Mouse (Mus musculus) gastrocnemius, adult 8-10 months (tissue): ENCODE results near the gene Zmynd19. TPM values are rescaled to one million over a fixed set of nuclear protein-coding genes. Genes with fewer than 3 reads are reported as not detected.
"Not testable (repeated sequence)": the region's sequence is repeated elsewhere in the genome, so short reads cannot be mapped to it uniquely, and the experiment has no call there.

Experiments
- DNase-seq, 2 experiments: peaks; one replicate each; pipeline ENCODE4 v3.0.0; 2022; ENCODE audit warnings: low spot score in 2 of 2
- total RNA-seq, 4 experiments: library from RNA; stranded (reverse); gene quantifications; 2 replicates each; pipeline ENCODE4 v1.2.4; 2022

Zmynd19 gene
- total RNA-seq, 4 experiments from 2014 or later, result 19.9 to 24.0 (median 23.1) TPM

DNA sequence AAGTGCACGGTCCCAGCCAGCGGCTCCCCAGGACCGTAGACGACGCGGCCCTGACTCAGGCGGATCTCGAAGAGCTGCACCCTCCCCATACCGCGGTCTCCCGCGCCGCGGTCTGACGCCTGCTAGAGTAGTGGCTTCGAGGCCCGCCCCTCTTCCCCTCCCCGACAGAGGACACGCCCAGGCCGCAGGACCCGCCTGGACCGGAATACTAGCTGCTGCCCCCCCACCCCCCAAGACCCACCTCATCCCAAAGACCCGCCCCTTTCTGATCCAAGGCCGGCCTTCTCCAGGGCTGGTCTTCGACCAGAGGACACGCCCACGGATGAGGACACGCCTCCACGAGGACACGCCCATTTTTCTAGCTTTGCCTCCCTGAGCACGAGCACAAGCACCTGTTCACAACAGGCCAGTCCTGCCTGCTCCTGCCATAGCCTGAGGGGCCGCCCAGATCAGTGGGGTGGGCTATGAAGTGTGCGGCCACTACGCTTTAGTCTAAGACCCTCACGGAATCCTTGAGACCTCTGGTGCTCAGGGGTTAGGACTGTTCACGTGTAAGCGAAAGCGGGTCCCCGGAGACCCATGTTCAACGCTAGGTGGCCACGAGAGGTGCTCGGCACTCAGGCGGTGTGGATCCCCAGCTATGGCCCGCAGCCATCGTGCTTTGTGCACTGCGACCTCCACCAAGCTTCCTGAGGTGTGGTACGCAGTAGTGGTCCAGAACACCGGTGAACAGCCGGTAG is 14.4 kb upstream of the Zmynd19 start, which contains the start of gene Arrdc1:
Gene Arrdc1, minus strand, starts transcription at position 196 of the 740 bp plus-strand sequence.
- peak; percentile 86 to 89 for DNase-seq

DNA sequence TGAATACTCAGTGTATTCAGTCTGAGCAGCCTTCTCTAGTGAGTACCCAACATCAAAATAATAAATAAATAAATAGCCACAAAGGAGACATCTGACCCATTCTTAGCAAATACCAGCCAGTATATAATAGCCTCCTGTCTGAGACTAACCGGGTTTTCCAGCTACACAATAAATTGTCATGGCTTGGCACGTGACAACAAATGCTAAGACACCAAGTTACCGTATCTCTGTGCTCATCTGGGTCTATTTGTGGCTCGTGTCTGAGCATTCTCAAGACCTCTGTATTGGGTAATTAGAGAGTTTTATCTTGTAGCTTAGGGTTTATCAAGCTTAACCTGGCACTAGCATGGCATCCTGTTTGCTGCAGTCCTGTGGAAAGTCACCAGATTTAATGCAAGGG is 7.5 kb upstream of the Zmynd19 start:
- no peak for DNase-seq

DNA sequence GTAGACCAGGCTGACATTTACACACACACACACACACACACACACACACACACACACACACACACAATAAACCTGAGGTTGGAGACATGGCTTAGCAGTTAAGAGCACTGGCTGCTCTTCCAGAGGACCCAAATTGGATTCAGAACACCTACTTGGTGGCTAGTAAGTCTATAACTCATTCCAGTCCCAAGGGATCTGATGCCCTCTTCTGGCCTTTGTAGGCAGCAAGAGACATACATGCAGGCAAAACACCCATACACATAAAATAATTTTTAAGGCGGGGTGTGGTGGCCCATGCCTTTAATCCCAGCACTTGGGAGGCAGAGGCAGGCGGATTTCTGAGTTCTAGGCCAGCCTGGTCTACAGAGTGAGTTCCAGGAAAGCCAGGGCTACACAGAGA is 5.3 kb upstream of the Zmynd19 start:
- DNase-seq, result peak in 1 of 2 experiments; percentile 6

DNA sequence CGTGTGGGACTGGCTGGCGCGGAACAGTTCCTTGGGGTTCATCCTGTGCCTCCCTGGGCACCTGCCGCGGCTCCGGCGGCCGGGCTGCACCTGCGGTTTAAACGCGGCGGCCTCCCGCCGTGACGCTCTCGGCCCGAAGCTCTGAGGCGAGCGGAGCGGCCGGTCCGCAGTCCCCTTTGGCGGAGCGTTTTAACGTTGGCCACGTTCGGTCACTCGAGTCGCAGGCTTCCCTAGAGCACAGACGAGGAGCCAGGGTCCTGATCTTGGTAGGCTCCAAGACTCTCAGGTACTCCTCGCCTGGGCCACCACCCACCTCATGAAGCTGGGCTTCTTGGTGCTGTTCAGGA is 570 bp downstream of the Zmynd19 start:
- no peak for DNase-seq

DNA sequence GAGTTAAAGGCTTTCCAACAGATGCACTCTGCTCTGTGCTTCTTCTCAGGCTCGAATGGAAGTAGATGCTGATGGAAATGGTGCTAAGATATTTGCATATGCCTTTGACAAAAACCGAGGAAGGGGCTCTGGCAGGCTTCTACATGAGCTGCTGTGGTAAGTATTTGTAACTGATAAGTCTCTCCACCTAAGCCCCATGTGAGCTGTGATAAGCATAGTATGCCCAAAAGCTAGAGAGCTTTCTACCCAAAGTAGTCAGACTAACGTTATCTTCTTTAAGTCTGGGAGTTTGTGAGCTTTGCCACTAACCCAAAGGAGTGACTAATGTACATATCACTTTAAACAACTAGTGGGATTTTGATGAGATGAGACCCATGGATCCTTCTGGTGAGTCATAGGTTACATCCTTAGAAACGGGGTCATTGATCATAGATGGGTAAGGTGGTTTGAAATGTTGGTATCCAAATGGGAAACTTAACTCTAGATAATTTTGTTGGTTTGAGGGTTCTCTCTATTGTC is 3.0 kb downstream of the Zmynd19 start:
- DNase-seq, result no peak

DNA sequence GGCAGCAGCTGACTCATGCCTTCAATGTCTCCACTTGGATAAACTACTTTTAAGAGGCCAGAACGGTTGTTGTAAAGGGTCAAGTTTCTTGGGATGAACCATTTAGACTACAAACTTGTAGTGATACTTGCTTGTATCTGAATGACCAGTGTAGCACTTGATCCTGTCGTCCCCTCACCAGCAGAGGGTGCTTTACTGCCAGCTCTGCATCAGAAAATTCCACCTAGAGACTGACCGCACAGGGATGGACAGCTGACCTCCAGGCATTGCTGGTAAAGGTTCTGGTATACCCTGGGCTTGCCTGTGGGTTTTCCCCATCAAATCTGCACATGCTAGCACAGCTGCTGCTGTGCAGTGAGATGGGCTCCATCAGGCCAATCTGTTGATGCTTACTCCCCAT is 11.3 kb downstream of the Zmynd19 start:
- DNase-seq, result no peak

DNA sequence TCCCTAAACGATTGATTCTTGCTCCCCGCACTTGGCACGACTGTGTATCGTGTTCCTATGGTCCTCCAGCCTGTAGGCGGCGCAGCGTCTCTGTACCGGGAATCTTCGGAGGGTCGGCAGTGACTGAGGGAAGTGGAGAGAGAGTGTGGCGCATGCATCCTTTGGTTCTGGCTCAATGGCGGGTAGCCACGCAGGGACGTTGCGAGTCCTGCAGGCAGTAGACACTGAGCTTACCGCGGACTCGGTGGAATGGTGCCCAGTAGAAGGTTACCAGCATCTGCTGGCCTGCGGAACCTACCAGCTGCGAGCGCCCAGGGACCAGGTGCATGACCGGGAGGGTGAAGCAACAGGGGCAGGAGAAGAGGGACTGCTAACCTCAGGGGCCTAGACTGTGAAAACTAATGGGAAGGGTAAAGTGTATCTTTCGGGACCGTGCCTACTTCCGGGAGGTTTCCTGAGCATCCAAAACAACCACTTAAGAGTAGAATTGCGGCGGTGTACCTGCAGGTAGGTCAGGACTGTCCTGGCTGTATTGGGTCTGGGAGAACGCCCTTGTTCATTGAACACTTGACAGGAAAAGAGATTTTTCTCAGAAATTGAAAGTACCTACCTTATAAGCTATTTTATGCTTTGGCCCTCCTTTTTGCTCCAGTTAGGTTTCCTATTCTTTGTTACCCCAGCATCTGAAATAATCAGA is 12.9 kb downstream of the Zmynd19 start, which contains the start of gene Dph7:
Gene Dph7, plus strand, starts transcription at position 97 of the 697 bp plus-strand sequence.
- peak; percentile 50 to 72 for DNase-seq

DNA sequence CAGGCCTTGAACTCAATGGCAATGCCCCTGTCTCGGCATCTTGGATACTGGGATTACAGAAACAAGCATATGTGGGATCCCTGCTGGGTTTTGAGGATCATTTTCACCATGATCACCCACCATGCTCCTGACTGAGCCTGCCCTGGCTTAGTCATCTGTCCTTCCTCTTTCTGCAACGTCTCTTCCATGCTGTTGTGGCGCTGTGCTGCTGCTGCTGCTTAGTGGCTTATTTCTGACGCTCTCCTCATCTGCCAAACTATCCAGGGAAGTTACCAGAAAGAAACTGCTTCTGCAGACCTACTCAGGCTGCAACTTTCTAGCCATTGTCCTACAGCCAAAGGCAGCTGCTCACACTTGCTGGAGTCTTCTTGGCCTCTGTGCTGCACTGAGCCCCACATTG is 20.8 kb downstream of the Zmynd19 start:
- no peak for DNase-seq

DNA sequence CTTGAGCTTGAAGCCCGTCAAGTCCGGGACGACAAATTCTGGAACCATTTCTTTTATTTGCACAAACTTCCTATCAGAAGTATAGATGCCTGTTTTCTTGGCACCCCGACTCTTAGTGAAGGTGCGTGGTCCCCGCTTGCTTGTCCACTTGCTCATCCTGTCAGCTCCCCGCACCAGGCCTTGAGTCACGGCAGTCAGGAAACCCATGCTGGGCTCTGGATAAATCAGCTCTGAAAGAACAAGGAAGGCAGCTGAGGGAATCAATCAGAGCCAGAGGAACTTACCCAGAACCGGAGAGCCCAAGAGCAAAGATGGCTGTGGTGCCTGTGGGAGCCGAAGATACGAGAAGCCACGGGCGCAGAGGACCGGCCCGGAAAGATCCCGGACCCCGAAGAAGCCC is 24.9 kb downstream of the Zmynd19 start:
- DNase-seq, result not testable (repeated sequence)

DNA sequence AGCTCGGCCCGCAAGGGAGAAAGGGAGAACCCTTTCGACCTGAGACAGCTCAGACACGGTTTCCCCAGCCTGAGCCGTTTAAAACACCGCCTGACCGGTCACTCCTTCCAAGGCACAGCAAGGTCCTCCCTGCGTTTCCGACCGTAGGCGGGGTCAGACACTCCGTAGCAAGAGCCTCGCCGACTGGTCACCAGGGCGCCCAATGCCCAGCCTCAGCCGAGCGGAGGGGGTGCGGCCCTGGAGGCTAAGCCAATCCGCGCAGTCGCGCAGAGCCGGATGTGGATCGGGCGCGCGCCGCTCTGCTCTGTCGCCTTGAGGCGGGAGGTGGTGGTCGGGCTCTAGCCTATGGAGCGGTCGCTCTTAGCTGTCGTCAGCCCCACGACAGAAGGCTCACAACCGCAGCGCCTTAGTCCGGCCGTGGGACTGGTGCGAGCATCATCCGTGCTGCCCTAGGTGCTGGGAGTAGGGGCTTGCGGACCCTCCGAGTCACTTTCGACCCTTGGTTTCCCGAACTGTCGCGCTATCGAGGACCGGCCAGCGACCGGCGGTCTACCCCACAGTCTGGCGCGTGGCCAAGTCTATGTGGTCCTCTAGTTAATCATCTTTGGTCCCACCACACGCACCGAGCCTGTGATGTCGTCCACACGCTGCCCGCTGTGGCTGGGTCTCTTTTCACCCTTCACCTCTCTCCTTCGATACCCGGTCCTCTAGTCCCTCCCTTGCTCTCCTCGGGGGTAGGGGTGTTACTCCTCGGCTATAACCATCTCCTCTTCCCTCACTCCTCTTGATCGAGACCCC is 25.5 kb downstream of the Zmynd19 start, which contains the start of gene Mrpl41:
Gene Mrpl41, minus strand, starts transcription at position 193 of the 798 bp plus-strand sequence.
- peak; percentile 91 to 96 for DNase-seq

DNA sequence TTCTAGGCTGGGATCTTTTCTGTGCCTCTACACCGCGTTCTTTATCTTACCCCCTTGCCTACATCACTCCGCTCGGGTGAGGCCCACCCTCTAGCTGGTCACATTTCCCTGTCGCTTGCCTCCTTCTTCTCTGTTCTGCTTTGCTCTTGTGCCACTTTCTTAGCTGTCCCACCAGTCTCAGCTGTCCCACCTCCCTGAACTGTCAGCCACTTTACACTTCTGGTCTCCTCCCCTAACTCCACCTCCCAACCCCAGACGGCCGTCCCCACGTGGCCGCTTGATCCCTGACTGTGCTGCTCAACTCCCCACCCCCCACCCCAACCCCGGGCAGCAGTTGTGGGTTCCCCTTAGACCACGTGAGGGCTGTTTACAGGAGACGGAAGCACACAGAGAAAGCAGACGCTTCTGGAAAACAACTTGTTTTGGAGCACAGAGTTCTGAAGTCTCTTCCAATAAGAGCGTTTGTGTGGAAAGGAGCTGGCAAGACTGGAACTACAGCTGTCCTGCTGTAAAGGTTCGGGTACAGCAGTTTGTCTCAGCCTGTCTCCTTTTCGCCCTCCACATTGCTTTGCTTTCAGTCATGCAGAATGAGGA is 26.2 kb downstream of the Zmynd19 start, which contains the start of gene Pnpla7:
Gene Pnpla7, plus strand, starts transcription at position 330 of the 594 bp plus-strand sequence.
- DNase-seq, result peak; percentile 63 to 80

DNA sequence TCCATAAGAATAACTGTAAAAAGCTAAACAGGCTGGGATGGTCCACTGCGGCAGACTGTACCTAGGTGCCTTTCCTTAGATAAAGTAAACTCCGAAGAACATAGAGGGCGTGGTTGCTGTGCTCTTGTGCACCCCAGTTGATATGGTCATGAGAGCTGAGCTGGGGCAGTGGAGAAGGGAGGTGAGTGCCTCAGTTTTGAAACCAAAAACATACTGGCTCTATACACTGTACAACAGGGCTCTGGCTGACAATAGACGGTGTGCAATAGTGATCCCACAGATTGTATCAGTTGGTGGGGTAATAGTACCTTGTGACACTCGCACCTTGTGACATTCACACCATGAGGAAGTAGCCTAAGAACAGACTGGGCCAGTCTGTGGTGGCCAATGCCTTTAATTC is 27.4 kb downstream of the Zmynd19 start:
- DNase-seq, result no peak

DNA sequence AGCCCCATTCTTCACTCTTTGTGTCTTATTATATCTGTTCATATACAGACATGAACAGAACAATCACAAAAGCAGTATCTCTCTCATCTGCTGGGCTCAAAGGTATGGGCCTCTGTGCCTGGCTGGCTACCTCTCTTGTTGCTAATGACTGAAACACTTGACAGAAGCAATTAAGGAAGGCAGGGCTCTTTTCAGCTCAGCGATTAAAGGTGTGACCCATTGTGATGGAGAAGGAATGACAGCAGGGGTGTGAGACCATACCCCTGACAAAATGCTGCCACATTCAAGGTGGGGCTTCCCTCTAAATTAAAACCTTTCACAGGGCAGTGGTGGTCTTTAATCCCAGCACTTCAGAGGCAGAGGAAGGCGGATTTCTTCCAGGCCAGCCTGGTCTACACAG is 38.2 kb downstream of the Zmynd19 start:
- DNase-seq, result no peak

DNA sequence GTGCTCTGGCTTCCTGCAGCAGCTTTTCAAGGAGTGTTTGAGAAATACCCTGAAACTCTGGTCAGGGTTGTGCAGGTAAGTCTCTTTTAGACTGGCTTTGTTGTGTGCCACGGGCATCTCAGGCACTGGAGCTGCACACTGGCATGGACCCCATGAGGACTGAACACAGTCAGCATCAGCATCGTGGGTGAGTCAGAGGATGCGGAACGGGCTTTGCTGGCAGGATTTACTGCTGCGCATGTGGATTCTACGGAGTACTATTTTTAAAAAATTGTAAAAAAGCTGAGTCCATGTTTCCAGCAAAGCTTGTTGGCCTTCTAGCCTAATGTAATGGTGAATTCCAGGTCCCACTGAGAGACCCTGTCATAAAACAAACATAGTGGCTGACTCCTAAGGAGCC is 45.7 kb downstream of the Zmynd19 start:
- no peak for DNase-seq

DNA sequence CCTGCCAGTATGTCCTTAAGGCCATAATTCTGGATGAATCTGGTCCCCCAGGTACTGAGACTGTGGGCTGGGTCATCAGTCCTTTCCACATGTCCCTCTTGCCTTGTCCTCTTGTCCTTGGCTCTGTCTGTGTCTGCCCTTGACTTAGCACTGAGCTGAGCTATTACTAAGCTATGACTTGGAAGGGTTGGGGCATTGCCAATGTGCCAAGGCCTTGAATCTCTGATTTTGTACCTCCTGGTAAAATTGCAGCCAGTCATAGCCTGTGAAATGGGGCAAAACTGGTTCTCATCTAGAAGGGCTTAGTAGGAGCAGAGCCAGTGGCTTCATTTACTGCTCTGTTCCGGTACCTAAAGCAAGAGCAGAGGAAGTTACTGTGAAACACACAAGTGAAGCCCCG is 46.9 kb downstream of the Zmynd19 start:
- DNase-seq, result no peak

DNA sequence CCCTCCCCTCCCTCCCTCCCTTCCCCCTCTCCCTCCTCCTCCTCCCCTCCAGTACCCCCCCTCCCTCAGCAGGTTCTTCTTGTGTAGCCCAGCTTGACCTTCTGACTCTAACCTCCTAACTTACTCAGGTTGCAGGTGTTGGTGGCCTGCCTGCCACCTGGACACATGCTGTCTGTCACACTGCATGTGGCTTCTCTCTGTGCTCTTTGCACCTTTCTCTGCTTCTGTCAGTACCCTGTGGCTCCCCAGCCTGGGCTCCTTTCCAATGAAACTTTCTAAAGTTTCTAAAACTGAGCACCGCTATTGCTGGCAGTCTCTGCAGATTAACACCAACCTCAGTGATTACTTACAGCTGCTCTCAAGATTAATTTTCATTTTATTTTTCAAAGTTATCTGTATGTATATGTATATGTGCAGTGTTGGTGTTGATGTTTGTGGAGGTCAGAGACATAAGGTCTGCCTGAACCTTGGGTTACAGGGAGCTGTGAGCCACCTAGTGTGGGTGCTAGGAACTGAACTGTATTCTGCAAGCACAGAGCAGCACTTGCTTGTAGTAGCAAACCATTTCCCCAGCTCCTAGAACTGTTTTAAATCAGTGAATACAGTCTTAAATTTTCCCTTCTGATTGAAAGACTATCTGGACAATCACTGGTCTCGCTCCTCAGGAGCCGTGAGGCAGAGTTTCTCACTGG is 51.1 kb downstream of the Zmynd19 start:
- DNase-seq, result no peak

DNA sequence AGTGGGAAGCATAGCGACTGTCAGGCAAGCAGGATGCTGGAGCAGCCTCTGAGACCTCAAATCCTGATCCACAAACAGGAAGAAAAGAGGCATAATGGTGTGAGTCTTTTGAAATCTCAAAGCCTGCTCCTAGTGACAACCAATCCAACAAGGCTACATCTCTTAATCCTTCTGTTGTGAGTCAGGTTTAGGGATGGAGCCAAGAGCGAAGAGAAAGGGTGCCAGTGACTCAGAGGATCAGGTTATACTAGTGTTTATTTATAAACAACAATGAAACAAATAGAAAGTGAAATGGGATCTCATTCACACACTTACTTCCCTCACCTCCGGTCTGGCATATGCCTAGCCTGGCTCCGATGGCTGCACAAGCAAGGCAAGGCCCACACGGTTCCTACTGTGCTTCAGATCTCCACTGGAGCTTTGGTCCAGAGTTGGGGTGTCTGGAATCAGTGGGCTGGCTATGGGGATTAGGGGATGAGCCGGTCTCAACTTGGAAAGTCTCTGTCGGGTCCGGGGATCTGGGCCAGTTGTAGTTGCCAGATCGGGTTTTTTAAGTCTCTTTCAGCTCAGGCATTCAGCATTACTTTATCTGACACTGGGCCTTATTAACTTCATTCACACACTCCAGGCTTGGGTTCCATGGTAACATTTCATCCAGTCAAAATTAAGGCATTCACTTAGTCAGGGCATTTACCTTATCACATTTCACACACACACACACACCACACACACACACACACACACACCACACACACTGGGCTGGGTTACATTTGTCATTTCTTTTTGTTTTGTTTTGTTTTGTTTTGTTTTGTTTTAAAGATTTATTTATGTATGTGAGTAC is 54.6 kb downstream of the Zmynd19 start:
- DNase-seq, result no peak

DNA sequence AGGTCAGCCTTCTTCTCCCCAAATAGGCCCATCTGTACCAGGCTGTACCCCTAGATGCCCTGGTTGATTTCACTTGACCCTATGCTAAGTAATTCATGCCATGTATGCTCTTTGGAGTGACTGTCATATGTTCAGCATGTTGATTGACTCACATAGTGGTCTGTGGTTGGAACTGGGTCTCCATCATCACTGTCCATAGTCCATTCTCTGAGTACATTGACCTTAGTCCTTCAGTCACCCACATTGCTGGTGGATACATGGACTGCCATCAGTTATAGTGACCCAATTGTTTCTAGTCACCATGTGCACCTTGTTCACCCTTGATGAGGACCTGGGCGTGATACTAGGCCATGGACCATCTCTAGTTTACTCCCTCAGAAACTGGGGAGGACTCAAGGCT is 57.2 kb downstream of the Zmynd19 start:
- DNase-seq, result no peak

DNA sequence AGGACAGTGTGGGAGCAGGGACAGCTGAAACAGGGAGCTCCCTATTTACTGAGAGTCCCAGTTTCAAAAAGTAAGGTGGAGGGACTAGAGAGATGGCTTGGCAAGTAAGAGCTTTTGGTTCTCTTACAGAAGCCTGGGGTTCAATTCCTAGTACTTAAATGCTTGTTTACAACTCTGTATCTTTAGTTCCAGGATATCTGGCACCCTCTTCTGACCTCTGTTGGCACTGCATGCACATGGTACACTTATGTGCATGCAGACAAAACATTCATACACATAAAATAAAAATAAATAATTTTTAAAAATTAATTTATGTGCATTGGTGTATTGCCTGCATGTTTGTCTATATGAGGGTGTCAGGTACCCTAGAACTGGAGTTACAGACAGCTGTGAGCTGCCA is 58.7 kb downstream of the Zmynd19 start:
- DNase-seq, result no peak
